Mouse (Mus musculus): ENCODE results near the gene Tex101.
"Not testable (repeated sequence)": the region's sequence is repeated elsewhere in the genome, so short reads cannot be mapped to it uniquely, and the experiment has no call there.

The Tex101 gene

DNA sequence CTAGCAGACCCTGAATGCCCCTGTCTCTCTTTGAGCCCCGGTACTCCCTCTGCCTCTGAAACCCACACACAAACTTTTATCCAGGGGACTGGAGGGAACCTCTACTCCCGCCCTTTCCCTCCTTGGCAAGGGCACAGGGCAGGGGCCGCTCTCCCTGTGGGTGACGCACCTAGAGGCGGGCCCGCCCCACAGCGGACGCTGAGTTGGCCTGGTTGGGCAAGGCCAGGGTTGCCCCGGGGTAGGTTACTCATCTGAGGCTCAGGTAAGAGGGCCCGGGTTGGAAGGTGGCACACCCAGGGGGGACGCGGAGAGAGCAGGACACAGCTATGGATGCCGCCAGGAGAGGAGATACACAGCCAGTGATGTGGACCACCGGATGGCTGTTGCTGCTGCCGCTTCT lies 40.2 kb downstream of the Tex101 start, which contains the start of gene Lypd3:
Gene Lypd3 (plus strand): TSS at position 287 of the 400 bp plus-strand sequence.
- no peak for DNase-seq (ENCODE audit: low spot score in 2 of 2)

DNA sequence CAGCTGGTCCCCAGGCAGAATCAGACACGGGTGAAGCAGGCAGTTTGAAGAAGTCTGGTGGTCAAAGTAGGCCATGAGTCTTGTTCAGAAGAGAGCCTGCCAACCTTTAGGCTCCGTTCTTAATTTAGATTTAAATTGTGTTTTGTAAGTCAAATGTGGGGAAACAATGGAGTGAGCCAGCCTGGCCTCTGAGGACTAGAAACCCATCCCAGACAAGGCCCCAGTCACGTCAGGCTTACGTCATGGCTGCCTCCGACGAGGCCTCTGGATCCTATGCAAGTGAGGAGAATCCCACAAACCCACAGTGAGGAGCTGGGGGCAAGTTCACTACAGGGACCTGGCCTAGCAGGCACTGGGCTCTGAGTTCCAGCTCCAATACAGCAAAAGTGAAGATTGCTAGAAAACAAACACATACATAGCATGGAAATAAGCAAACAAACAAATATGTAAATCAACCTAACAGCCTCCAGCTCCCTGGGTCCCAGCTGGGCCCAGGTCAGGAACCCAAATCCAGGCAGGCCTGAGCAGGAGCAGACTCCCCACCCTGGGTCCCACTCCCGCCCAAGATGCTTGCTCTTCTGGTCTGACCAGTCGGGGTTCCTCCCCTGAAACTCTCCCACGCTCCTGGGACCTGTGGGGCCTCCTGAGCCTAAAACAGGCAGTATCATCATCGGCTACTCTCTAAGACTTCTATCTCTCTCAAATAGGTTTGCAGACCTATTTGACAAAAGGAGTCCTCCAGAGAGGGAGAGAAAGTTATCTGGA lies 46.2 kb downstream of the Tex101 start:
- DNase-seq (ENCODE audit: low spot score in 2 of 2): no peak

DNA sequence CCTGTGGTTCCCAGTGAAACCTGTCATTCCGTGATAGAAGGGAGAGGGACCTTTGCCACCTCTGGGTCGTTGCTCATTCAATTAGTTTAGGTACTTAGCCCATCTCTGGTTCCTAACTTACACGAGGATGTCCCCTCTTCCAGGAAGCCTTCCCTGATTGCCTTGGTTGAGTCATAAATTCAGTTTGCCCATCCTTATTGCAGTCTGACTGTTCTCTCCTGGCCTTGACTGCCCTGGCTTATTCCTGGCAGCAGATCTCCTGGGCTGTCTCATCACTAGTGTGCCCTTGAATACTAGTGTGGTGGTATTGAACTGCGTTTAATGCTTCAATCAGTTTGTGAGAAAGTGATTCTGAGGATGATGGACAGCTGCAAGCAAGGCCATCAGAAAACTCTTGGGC lies 46.8 kb downstream of the Tex101 start:
- DNase-seq (ENCODE audit: low spot score in 2 of 2): no peak

DNA sequence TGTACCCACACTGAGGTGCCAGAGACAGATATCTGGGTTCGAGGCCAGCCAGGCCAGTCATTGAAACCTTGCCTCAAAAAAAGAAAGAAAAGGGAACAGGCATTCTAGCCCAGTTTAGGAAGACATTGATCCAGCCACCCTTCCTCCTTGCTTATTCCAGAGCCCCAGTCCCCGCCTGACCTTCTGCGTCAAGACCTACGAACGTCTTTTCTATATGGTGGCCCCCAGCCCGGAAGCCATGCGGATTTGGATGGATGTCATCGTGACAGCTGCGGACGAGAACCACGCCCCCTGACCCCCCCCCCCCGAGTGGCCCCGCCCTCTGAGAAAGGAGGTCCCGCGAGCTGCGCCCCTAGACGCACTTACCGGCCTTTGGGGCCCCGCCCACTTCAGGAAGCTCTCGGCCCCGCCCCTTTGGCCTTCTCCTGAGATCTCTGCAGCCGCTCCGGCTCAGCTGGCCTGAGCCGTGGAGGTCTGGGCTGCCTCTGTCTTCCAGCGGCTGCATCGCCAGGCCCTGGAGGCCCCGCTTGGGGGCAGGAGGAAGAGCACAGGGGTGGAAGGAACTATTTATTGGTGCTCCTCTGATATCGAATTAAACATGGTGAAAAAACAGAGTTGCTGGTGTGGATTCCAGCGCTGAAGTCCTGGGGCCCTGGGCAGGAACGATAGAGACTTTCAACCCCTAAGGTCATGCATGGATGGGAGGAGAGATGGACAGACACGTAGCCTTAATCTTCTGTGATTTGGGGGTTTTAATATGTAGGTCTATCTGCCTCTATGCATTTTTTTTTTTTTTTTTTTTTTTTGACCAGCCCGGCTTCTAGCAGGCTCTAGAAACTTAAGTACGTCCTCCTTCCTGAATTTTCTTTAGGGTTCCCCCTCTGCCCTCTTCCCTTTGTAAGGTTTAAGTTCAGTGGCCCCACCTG lies 47.5 kb downstream of the Tex101 start:
- DNase-seq (ENCODE audit: low spot score in 2 of 2): peak; percentile 49 to 54

DNA sequence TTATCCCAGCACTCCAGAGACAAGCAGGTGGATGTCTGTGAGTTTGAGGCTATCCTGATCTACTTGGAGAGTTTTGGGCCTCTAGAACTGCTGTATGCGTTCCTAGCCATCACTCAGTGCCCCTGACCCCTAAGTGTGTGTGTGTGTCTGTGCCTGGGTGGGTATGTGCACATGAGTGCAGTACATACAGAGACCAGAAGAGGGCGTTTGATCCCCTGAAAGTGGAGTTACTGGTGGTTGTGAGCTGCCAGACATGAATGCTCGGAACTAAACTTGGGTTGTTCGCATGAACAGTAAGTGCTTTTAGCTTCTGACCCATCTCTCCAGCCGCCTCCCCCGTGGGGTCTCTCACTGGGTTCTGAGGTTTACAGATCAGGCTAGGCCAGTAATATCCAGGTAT lies 53.5 kb downstream of the Tex101 start:
- no peak for DNase-seq (ENCODE audit: low spot score in 2 of 2)

DNA sequence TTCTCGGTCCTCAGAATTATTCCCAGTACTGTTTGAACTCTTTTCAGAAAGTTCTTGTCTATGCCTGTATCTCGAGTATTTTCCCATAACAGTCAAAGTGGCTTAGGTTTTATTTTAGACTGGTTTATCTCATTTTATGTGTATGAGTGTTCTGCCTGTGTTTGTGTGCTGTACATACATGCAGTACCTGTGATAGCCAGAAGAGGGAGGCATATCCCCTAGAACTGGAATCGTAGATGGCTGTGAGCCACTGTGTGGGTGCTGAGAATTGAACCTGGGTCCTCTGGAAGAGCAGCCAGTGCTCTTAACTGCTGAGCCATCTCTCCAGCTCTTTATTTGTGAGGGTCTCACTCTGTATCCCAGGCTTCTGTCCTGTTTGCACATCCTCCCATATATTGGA lies 55.3 kb downstream of the Tex101 start:
- DNase-seq (ENCODE audit: low spot score in 2 of 2): no peak

DNA sequence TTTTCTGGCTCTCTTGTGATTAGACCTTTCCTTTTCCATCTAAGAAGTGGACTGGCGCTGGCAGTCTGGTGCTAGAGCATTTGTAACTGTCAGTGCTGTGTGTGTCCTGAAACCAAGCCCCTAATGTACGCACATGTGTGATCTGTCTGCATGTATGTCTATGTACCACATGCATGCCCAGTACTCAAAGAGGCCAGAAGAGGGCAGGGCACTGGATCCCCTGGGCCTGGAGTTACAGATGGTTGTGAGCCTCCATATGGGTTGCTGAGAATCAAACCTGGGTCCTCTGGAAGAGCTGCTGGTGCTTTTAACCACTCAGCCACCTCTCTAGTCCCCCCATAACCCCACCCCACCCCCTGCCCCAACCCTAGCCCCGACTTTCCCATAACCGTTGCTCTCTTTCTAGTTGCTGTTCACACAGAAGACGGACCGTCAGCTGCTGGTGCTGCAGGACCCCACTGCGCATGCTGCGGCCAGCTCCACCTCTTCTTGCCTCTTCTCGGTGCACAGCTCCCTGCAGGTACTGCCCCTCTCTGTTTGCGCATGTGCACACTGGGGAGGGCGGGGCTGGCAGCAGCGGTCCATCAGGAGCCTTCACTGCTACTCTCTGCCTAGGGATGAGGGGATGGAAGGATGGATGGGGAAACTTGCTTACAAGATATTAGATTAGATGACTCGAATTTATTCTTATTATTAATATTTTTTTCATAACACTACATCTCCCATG lies 56.6 kb downstream of the Tex101 start:
- no peak for DNase-seq (ENCODE audit: low spot score in 2 of 2)

DNA sequence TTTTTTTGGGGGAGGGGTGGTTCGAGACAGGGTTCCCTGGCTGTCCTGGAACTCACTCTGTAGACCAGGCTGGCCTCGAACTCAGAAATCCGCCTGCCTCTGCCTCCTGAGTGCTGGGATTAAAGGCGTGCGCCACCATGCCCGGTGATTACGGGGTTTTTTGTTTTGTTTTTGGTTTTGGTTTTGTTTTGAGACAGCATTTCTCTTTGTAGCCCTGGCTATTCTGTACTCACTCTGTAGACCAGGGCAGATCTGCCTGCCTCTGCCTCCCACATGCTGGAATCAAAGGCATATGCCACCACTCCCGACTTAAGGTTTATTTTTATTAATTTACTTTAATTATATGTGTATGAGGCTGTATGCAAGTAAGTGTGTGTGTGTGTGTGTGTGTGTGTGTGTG lies 58.1 kb downstream of the Tex101 start:
- not testable (repeated sequence) for DNase-seq (ENCODE audit: low spot score in 2 of 2)
